Mouse (Mus musculus): ENCODE measurements around the gene Cenpb.
A peak's percentile ranks its signal among the peaks of the same experiment; 100 is the strongest.
"Not testable (repeated sequence)": the region's sequence is repeated elsewhere in the genome, so short reads cannot be mapped to it uniquely, and the experiment has no call there.

Cenpb gene

DNA sequence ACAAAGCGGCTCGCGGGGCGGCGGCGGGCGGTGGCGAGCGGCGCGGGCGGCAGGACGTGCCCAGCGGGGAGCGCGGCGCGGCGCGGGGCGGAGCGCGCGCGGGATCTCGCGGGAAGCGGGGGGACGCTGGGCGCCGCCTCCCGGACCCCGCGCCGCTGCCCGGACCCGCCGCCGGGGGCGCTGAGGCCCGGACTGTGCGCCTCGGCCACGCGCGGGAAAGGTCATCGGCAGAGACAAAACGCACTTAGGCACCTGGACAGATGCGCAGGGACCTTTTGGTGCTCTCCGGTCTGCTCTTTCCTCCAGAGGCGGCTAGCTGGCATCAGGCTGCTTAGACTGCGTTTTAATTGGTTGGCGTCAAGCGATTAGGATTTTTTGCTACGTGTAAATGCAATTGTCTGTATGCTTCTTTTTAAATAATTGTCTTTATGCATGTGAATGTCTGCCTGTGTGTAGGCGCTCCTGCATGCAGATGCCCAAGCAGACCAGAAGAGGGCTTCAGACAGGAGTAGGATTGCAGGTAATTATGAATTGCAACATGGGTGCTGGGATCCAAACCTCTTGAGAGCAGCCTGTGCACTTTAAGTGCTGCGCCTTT is at the start of gene Cenpb:
TSS of gene Cenpb (minus strand) at position 78 of the 598 bp plus-strand sequence.
- peak; percentile 68 for DNase-seq (ENCODE audit: low spot score)

DNA sequence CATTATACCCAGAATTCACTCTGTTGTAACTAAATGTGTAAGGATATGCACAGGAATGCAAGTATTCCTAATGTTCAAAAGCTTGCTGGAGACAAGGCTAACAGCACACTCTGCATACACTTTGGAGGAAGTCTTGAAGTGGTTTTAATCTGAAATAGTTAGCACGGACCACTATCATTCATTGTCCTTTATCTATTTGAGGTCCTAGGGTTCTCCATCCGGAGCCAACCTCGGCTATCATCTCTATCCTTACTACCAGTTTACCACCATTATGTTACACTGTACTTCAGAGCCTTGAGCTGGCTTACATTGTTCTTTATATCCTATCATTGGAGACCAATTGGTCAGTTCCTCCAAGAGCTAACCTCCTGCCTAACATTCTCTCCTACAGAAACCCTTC is 47.4 kb upstream of the Cenpb start:
- no peak for DNase-seq (ENCODE audit: low spot score)

DNA sequence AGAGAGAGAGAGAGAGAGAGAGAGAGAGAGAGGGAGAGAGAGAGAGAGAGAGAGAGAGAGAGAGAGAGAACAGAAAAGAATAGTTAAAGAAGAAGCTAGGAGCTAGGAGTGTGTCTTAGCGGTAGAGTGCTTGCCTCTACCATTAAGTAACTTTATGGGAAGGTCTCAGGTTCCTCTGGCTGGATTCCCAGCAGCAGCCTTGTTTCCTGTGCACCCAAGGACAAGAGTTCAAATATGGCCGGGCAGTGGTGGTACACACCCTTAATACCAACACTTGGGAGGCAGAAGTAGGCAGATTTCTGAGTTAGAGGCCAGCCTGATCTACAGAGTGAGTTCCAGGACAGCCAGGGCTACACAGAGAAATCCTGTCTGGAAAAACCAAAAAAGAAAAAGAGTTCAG is 46.8 kb upstream of the Cenpb start:
- not testable (repeated sequence) for DNase-seq (ENCODE audit: low spot score)

DNA sequence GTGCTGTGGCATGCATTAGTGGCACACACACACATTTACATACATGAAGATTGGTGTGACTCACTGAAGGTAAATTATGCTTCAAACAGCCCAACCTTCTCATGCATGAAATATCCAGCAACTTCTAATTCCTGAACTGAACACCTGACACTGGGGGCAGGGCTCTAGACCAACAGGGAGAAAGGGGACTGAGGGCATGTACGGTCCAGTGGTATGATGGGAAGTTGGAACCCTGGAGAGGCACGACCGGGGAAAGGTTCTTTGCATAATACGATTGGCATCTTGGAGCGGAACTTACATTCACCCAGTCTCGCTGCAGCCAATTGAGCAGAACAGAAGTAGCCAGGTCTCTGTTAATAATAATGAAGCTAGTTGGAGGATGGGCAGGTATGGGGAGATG is 45.3 kb upstream of the Cenpb start:
- no peak for DNase-seq (ENCODE audit: low spot score)

DNA sequence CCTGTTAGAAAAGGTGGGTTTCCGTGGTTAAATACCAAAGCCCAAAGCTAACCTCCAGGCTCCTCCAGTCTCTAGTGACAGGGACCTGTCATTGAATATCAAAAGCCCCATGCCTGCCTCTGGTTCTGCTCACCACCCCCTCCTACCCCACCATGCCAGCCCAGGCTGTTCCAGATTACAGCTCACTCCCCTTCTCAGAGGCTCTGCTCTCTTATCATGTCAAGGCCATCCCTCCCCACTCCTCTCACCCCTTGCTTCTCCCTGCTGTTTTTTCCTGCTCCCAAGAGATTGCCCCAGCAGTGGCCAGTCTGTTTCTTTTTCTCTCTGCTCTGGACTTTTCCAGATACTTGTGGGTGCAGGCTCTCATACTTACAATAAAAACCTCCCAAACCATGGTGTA is 43.7 kb upstream of the Cenpb start:
- DNase-seq (ENCODE audit: low spot score) = peak; percentile 75

DNA sequence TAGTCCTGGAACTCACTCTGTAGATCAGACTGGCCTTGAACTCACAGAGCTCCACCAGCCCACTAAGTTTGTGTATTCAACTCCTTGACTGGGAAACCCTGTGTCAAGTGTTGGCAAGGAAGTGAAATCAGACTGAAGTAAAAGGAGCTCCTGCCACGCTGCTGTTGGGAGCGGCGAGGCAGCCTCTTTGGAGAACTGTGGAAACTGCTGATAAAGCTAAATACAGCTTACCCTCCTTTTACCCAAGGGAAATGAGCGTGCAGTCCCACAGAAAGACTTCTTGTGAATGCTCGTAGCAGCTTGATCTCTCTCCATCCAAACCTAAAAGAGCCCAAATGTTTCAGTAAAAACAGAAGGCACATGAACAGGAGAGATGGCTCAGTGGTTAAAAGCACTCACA is 42.7 kb upstream of the Cenpb start:
- no peak for DNase-seq (ENCODE audit: low spot score)

DNA sequence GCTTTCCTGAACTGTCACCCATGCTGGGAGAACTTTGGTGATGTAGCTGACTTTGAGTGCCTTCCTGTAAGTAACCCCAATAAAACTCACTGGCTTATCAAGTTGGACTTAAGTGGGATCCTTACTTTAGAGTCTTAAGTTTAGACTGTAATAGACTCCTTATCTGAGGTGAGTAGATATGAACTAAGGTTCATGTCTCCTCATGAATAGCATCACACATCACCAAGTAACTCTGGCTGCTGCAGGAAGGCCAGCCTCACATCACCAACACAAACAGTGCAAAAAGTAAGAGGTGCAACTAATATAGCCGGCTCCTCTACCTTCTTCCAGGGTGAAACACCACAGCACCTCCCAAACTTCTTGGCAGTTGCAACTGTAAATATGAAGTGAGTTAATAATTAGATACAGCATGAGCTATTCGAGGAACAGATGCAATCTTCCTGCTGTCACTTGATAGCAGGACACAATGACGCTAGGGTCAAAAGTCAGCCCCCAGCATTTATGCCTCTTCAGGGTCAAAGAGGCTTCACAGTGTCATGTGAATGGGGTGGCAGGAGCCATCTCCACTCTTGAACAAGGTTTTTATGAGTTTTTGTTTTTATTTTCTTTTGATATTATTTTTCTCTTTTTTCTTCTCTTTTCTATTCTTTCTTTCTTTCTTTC is 42.1 kb upstream of the Cenpb start:
- no peak for DNase-seq (ENCODE audit: low spot score)

DNA sequence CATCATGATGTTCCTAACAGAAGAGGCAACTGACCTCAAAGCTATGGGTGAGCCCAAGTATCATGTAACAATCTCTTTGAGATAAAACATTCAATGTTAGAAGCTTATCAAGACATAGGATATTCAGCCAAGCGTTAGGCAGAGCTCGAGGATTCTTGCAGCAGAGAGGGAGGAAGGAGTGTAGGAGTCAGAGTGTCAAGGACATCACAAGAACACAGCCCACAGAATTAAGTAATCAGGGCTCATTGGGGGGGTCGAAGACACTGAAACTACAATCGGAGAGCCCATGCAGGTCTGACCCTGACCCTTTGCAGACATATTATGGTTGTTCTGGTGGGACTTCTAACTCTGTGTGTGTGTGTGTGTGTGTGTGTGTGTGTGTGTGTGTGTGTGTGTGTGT is 40.2 kb upstream of the Cenpb start:
- DNase-seq (ENCODE audit: low spot score) = peak; percentile 55

DNA sequence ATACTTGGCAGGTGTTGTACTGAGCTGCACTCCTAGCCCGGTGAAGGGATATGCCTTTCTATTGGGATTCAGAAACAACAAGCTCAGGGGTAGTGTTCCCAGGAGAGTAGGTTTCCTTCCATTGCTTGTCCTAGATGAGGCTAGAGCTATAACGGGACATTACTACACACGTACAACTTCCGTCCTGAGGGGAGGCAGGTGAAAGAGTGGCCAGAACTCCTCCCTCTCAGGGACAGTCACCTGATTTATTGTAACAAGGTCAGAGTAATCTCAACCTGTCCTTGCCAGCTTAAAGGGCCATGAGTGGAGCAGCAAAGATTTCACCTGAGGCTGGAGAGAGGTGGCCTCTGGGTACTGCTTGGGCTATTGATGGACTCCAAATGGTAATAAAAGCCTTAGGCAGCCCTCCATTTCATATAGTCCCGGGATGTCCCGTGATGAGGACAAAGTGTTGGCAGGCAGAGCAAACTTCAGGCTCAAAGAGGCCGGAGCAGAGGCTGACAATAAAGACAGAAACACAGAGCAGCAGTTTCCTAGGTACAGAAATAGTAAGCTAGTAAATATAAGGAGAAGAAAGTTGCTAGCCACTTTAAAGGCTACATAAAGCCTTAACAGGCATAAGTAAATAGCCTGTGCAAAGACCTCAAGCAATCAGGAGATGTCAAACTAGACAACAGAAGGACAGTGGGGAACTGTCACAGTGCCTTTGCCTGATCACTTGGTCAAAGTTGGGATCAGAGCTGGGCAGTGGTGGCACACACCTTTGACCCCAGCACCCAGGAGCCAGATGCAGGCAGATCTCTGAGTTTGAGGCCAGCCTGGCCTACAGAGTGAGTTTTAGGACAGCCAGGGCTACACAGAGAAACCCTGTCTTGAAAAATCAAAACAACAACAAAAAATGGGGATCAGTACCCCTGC is 36.3 kb upstream of the Cenpb start:
- DNase-seq (ENCODE audit: low spot score) = no peak

DNA sequence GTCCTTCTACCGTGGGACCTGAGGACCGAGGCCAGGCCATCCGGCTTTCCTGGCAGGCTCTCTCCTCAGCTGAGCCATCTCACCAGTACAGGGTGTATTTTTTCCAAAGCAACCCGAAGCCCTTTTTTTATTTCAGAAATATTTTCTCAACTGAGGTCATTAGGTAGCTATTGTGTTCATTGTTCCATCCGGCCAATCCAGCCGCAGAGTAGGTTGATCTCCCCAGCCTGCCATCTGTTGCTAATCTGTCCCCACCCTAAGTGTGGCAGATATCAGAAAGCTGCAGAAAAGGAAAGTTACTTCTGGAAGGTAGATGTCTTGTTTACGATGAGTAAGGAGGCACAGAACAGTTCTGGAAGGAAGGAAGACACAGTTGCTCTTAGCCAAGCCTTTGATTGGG is 33.9 kb upstream of the Cenpb start:
- DNase-seq (ENCODE audit: low spot score) = no peak

DNA sequence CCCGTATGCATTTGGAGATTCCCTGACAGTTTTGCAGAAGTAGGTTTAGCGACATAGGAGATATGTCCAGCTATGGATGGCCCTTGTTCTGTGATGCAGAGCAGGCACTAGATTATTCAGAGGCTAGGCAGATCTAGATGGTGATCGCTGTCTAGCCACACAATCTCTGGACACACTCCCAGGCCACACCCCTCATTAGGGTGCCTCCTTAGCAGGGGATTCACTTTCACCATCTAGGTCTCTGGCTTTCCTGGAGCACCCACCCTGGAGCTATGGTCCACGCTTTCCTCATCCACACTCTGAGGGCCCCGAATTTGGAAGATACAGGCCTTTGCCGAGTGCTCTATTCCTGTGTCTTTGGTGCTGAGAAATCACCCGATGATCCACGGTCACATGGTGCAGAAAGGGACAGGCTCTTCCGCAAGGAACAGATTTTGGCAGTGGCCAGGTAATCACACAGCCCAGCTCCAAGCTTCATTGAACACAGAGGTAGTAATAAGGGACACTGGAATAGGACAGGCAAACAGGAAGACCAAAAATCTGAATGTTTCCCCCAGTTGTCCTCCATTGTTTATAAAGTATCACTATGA is 31.3 kb upstream of the Cenpb start:
- DNase-seq (ENCODE audit: low spot score) = no peak

DNA sequence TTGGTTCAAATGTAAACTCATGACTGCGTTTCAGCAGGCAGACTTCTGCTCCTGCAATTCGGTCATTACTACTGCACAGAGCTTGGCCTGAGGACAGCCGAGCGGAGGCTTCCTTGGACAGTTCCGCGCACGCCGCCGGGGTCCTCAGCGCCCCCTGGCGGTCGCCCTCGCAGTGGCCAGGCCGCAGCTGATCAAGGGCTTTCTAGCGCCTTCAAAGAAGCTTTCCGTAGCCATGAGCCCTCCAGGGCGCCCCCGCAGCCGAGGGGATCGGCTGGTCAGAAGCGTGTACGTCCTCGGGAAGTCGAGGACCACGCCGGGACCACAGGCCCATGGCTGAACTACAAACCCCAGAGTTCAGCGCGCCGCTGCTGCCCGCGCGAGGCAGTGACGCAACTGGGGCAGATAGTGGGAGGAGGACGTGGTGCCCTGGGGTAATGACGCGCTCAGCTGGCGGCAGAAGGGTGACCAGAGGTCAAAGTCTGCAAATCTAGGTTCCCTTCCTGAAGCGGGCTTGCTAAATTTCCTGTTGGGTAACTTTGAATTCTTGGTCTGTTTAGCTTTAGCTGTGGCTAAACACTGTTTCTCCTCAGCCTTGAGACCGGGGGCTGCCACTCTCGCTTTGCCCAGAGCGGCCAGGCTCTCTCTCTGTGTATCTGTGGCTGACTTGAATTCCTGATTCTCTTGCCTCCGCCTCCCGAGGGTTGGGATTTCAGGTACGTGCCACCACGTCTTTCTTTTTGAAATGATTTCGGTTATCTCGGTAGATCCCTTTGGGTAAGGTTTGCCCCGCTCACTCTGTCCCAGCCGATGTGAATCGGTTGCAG is 30.3 kb upstream of the Cenpb start:
- DNase-seq (ENCODE audit: low spot score) = peak; percentile 92

DNA sequence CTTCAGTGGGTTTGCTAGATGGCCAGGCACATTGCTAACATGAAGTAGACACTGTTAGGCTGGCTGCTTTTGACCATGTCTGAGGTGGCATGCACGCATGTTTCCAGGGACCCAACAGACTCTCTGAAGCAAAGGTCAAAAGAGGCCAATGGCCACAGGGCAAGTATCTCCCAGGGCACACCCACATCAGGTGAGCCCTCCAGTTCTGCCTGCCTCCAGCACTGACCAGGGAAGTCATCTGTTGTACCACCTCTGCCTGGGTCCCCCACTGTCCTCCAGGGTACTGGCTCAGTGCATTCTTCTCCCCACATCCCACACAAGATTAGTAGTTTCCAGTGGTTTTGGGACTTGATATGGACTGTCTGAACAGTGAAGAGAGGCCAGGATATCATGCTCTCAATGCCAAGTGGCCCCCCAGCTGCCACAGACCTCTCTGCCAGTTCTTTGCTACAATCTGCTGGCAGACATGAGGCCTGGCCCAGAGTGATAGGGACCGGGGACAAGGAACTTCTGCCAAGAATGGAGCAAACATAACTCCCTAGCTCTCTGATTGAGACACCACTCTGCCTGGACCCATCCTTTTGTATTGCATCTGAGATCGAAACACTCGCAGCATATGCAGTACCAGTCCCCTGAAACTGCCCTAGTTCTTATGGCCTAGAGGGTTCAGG is 29.4 kb upstream of the Cenpb start:
- DNase-seq (ENCODE audit: low spot score) = no peak

DNA sequence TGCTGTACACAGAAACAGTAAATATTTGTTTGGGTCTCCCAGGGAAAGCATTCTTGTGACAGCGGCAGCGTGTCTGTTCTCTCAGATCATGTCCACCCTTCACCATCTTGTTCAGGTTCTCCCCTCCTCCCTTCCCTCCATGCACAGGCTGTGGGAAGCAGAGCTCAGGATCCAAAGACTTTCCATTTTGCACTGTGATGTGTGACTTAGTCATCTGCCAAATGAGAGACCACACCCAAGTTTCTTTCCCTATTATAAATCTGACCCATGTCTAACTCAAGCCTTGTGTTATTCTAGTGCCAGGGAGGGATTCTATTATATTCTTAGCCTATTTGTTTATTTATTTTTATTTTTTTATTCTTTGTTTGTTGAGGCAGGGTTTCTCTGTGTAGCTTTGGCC is 28.5 kb upstream of the Cenpb start:
- no peak for DNase-seq (ENCODE audit: low spot score)

DNA sequence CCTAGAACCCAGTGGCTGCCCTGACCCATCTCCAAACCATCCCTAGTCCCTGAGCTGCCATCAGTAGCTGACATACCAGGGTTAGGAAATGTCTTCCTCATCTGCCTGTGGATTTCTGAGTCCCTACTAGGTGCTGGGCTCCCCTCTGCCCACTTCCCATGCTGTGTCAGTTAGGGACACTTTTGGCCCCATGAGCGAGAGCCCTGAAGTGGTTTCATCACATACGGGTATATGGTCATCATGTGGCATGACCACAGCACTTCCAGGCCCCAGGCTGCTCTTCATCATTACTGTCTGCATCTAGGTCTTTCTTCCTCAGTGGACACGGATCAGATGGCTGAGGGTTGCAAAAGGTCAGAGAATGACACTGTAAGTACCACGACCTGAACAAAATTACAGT is 26.9 kb upstream of the Cenpb start, which contains the start of gene Ap5s1:
TSS of gene Ap5s1 (plus strand) at position 301 of the 400 bp plus-strand sequence.
- DNase-seq (ENCODE audit: low spot score) = no peak

DNA sequence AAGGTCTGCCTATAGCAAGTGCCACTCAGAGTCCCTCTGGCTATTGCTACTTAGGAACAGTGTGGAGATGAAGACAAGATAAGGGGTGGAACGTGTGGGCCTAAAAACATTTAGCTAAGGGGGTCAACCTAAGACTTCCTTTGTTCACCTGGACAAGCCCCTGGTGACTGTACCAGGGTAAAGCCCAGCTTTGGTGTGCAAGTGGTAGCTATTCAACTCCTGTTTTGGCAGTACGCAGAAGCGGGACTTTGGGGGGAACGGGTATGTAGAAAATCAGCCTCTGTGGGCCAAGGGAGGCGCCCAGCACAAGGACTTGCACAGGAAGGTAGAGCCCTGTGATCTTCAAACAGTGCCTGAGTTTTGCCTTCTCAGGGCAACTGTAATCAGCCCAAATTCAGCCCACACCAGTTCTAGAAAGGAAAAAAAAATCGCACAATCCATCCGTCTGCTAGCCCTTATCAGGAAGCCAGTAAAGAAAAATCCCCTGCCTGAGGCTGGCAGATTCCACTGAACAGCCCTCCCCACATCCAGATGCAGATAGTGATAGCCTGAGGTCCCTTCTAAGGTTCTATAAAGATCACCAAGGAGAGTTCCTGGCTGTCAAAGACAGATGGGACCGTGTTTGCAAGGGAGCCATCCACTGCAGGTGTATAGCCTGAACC is 25.8 kb upstream of the Cenpb start:
- no peak for DNase-seq (ENCODE audit: low spot score)

DNA sequence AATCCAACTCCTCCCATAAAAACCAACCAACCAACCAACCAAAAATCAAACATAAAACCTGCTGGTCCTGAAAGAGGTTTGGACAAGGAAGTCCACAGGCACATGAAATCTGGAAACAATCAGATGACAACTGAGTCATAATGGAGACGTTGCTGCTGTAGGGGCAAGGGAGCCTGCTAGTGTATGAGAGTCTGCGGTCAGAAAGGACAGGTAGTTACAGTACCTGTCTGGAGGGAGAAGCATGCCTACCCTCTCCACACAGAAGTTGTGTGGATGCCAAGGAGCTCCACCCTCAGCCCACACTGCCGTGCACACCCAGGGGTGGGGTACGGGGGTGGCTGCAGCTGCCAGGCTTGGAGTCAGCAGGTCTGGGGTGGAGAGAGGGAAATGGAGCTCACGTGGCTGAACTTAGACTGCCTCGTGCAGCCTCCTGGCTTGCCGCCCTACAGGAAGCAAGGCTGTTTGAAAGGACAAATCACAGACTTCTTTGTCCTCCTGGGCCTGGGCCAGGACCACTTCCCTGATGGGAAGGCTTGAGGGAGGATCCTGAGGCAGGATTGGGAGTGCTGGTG is 24.6 kb upstream of the Cenpb start:
- DNase-seq (ENCODE audit: low spot score) = peak; percentile 88

DNA sequence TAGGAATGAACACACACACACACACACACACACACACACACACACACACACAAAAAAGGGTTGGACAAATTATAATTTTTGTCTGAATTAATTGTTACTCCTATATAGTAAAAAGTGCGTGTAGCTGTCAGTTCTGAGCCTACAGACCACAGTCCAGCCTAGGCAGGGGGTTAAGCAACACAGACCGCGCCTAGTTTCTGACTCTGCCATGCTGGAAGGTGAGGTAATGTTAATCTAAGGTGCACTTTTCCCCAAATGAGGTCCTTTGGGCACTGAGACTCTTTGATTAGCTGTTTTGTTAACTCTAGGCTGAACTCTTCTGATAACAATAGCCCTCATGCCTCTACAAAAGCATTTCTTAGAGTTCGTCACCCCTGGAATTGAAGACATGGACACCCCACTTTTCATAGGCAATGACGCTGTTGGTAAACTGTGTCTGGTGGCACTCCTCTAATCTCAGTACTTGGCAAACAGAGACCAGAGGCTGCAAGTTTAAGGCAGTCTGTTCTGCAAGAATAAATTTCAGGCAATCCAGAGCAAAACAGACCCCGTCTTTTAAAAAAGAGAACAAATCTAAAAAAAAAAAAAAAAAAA is 24.0 kb upstream of the Cenpb start:
- DNase-seq (ENCODE audit: low spot score) = no peak

DNA sequence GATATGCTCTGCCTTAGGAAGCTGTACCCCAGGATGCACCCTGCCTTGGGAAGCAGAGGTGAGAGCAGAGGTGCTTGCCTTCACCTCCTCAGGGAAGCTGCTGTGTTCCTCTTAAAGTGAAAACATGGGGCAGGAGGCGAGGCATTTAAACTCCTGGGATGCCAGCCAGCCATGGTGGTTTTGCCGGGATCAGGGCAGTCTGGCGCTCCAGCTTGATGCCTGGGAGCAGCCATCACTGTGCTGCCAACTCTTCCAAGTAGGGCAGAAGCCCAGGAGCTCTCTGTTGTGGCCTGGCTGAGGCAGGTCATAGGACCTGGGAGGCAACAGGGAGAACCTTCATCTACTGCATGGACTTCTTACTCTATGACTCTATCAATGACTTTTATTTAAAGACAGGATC is 21.4 kb upstream of the Cenpb start:
- DNase-seq (ENCODE audit: low spot score) = no peak

DNA sequence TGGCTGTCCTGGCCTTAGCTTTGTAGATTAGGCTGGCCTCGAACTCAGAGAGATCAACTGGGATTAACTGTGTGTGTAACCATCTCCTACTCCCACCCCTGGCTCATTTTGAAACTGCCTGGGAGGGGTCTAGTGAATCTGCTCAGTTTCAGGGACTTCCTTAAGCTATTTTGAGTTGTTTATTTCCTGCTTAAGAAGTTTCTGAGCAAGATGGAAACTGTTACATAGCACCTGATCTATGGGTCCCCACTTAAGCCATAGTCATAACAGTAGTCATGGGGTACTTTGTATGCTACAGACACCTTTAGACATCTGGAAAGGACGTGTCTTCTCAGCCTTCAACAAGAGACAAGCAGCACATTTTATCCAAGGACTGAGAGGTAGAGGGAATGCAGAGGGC is 20.8 kb upstream of the Cenpb start:
- DNase-seq (ENCODE audit: low spot score) = no peak
